Mouse (Mus musculus) bone marrow, adult 2 months (tissue): ENCODE results near the gene Pex11b.

Source experiments
- CTCF ChIP-seq: fragments of 200-500 bp; IDR thresholded peaks from 2 replicates; pipeline ENCODE4 v1.5.1; 2011; ENCODE audit warnings: low read length, control low read depth; ENCODE audit not compliant: control insufficient read depth, insufficient read depth
- POLR2A ChIP-seq: fragments of 200-500 bp; IDR thresholded peaks from 2 replicates; pipeline ENCODE4 v1.6.1; 2011; ENCODE audit warnings: low read depth, mild to moderate bottlenecking, control low read depth, low read length, borderline replicate concordance; ENCODE audit not compliant: control insufficient read depth

GRCm38 (mm10) chr3:96594851-96595250 is 40.3 kb upstream of the Pex11b start:
- no peak for TF ChIP-seq CTCF
- no peak for TF ChIP-seq POLR2A
